Mouse (Mus musculus): Measurements from ENCODE around the gene Prokr1. TPM values are rescaled to one million over a fixed set of nuclear protein-coding genes. Genes with fewer than 3 reads are reported as not detected.

Gene Prokr1
- polyA plus RNA-seq, 1 experiment = 0.36 TPM

GRCm38 (mm10) chr6:87565166-87565565, 25.4 kb downstream of the Prokr1 start:
- no peak overlapping the region for H3K4me3 ChIP-seq (ENCODE audit: insufficient read depth, poor library complexity, severe bottlenecking)
- no peak overlapping the region for H3ac ChIP-seq (ENCODE audit: control insufficient read depth, insufficient read length, low read depth)
- no peaks in the 10 kb centered on the region for H3K79me3 ChIP-seq (ENCODE audit: low read depth)
- no peaks in the 10 kb centered on the region for H3K27me3 ChIP-seq (ENCODE audit: control insufficient read depth, insufficient read depth, insufficient read length)
- no peaks in the 10 kb centered on the region for H3K79me2 ChIP-seq (ENCODE audit: control insufficient read depth, insufficient read depth)
- no peaks in the 10 kb centered on the region for H3K36me3 ChIP-seq (ENCODE audit: control insufficient read depth, insufficient read depth)
- TF ChIP-seq CTCF (IDR thresholded peaks at IDR 0.05; ENCODE audit: control insufficient read depth, insufficient read depth, insufficient read length) = no peak
- TF ChIP-seq MAX (IDR thresholded peaks at IDR 0.05) = no peak
- no peak for TF ChIP-seq MYOD1 (IDR thresholded peaks at IDR 0.05; ENCODE audit: control insufficient read depth, insufficient read length, low read depth)
- no peak for TF ChIP-seq CEBPB (IDR thresholded peaks at IDR 0.05; ENCODE audit: low read depth)
- no peak for TF ChIP-seq MYOG (IDR thresholded peaks at IDR 0.05; ENCODE audit: control insufficient read depth, extremely low read depth, insufficient read length)
- TF ChIP-seq USF1 (IDR thresholded peaks at IDR 0.05; ENCODE audit: low read depth) = no peak
- no peak for TF ChIP-seq FOSL1 (IDR thresholded peaks at IDR 0.05; ENCODE audit: insufficient read depth, low read length, poor library complexity, severe bottlenecking)

- H3ac ChIP-seq (ENCODE audit: control insufficient read depth, insufficient read length, low read depth) = no peak overlapping the region
- TF ChIP-seq MAX (IDR thresholded peaks at IDR 0.05) = no peak
- no peak for TF ChIP-seq USF1 (IDR thresholded peaks at IDR 0.05; ENCODE audit: low read depth)
- TF ChIP-seq MYOD1 (IDR thresholded peaks at IDR 0.05; ENCODE audit: control insufficient read depth, insufficient read length, low read depth) = no peak
- no peak for TF ChIP-seq FOSL1 (IDR thresholded peaks at IDR 0.05; ENCODE audit: insufficient read depth, low read length, poor library complexity, severe bottlenecking)
- no peak for TF ChIP-seq CTCF (IDR thresholded peaks at IDR 0.05; ENCODE audit: control insufficient read depth, insufficient read depth, insufficient read length)
- no peak for TF ChIP-seq MYOG (IDR thresholded peaks at IDR 0.05; ENCODE audit: control insufficient read depth, extremely low read depth, insufficient read length)
- no peak for TF ChIP-seq CEBPB (IDR thresholded peaks at IDR 0.05; ENCODE audit: low read depth)
- no peak overlapping the region for H3K4me3 ChIP-seq (ENCODE audit: insufficient read depth, poor library complexity, severe bottlenecking)
- H3K79me2 ChIP-seq (ENCODE audit: control insufficient read depth, insufficient read depth) = no peaks in the 10 kb centered on the region
- no peaks in the 10 kb centered on the region for H3K36me3 ChIP-seq (ENCODE audit: control insufficient read depth, insufficient read depth)
- H3K79me3 ChIP-seq (ENCODE audit: low read depth) = no peaks in the 10 kb centered on the region
- no peaks in the 10 kb centered on the region for H3K27me3 ChIP-seq (ENCODE audit: control insufficient read depth, insufficient read depth, insufficient read length)
These were observed 26.2 kb downstream of the Prokr1 start for GRCm38 (mm10) chr6:87564356-87564755.

- H3ac ChIP-seq (ENCODE audit: control insufficient read depth, insufficient read length, low read depth) = no peak overlapping the region
- no peak overlapping the region for H3K4me3 ChIP-seq (ENCODE audit: insufficient read depth, poor library complexity, severe bottlenecking)
- H3K79me2 ChIP-seq (ENCODE audit: control insufficient read depth, insufficient read depth) = no peaks in the 10 kb centered on the region
- H3K27me3 ChIP-seq (ENCODE audit: control insufficient read depth, insufficient read depth, insufficient read length) = no peaks in the 10 kb centered on the region
- H3K79me3 ChIP-seq (ENCODE audit: low read depth) = no peaks in the 10 kb centered on the region
- TF ChIP-seq USF1 (IDR thresholded peaks at IDR 0.05; ENCODE audit: low read depth) (no peak), CTCF (IDR thresholded peaks at IDR 0.05; ENCODE audit: control insufficient read depth, insufficient read depth, insufficient read length) (no peak), CEBPB (IDR thresholded peaks at IDR 0.05; ENCODE audit: low read depth) (no peak), MYOD1 (IDR thresholded peaks at IDR 0.05; ENCODE audit: control insufficient read depth, insufficient read length, low read depth) (no peak), FOSL1 (IDR thresholded peaks at IDR 0.05; ENCODE audit: insufficient read depth, low read length, poor library complexity, severe bottlenecking) (no peak), MAX (IDR thresholded peaks at IDR 0.05) (no peak), MYOG (IDR thresholded peaks at IDR 0.05; ENCODE audit: control insufficient read depth, extremely low read depth, insufficient read length) (no peak)
- no peaks in the 10 kb centered on the region for H3K36me3 ChIP-seq (ENCODE audit: control insufficient read depth, insufficient read depth)
These were observed 36.8 kb downstream of the Prokr1 start for GRCm38 (mm10) chr6:87553724-87554123.

- Histone ChIP-seq H3K79me2 (ENCODE audit: control insufficient read depth, insufficient read depth) (no peaks in the 10 kb centered on the region), H3K27me3 (ENCODE audit: control insufficient read depth, insufficient read depth, insufficient read length) (no peaks in the 10 kb centered on the region), H3K36me3 (ENCODE audit: control insufficient read depth, insufficient read depth) (no peaks in the 10 kb centered on the region), H3ac (ENCODE audit: control insufficient read depth, insufficient read length, low read depth) (no peak overlapping the region), H3K79me3 (ENCODE audit: low read depth) (no peaks in the 10 kb centered on the region), H3K4me3 (ENCODE audit: insufficient read depth, poor library complexity, severe bottlenecking) (no peak overlapping the region)
- TF ChIP-seq USF1 (IDR thresholded peaks at IDR 0.05; ENCODE audit: low read depth) (no peak), MYOG (IDR thresholded peaks at IDR 0.05; ENCODE audit: control insufficient read depth, extremely low read depth, insufficient read length) (no peak), MAX (IDR thresholded peaks at IDR 0.05) (no peak), CEBPB (IDR thresholded peaks at IDR 0.05; ENCODE audit: low read depth) (no peak), FOSL1 (IDR thresholded peaks at IDR 0.05; ENCODE audit: insufficient read depth, low read length, poor library complexity, severe bottlenecking) (no peak), MYOD1 (IDR thresholded peaks at IDR 0.05; ENCODE audit: control insufficient read depth, insufficient read length, low read depth) (no peak), CTCF (IDR thresholded peaks at IDR 0.05; ENCODE audit: control insufficient read depth, insufficient read depth, insufficient read length) (no peak)
These were observed 38.3 kb downstream of the Prokr1 start for GRCm38 (mm10) chr6:87552054-87552807.

- no peak for TF ChIP-seq MYOD1 (IDR thresholded peaks at IDR 0.05; ENCODE audit: control insufficient read depth, insufficient read length, low read depth)
- no peak for TF ChIP-seq USF1 (IDR thresholded peaks at IDR 0.05; ENCODE audit: low read depth)
- TF ChIP-seq MYOG (IDR thresholded peaks at IDR 0.05; ENCODE audit: control insufficient read depth, extremely low read depth, insufficient read length) = no peak
- TF ChIP-seq MAX (IDR thresholded peaks at IDR 0.05) = no peak
- no peak for TF ChIP-seq CTCF (IDR thresholded peaks at IDR 0.05; ENCODE audit: control insufficient read depth, insufficient read depth, insufficient read length)
- no peak for TF ChIP-seq CEBPB (IDR thresholded peaks at IDR 0.05; ENCODE audit: low read depth)
- Histone ChIP-seq H3K4me3 (ENCODE audit: insufficient read depth, poor library complexity, severe bottlenecking) (no peak overlapping the region), H3K27me3 (ENCODE audit: control insufficient read depth, insufficient read depth, insufficient read length) (peaks cover 7% of the 10 kb centered on the region), H3K36me3 (ENCODE audit: control insufficient read depth, insufficient read depth) (no peaks in the 10 kb centered on the region), H3K79me3 (ENCODE audit: low read depth) (no peaks in the 10 kb centered on the region), H3K79me2 (ENCODE audit: control insufficient read depth, insufficient read depth) (no peaks in the 10 kb centered on the region), H3ac (ENCODE audit: control insufficient read depth, insufficient read length, low read depth) (no peak overlapping the region)
These were observed 42.7 kb downstream of the Prokr1 start for GRCm38 (mm10) chr6:87547836-87548235.

Data from C2C12 (cell line).